Mouse (Mus musculus) stomach, postnatal 0 days (tissue): ENCODE measurements around the gene Aagab.
A peak's percentile ranks its signal among the peaks of the same experiment; 100 is the strongest.

ENCODE experiments used
- CTCF ChIP-seq: IDR thresholded peaks from 2 replicates; pipeline ENCODE4 v1.5.1; 2016; ENCODE audit warnings: antibody characterized with exemption, low read depth, mild to moderate bottlenecking, moderate library complexity
- EP300 ChIP-seq: optimal IDR thresholded peaks from 2 replicates; pipeline ENCODE3; 2016; ENCODE audit warnings: antibody characterized with exemption

- TF ChIP-seq CTCF (peak; percentile 18), EP300 (no peak)
Observed at GRCm38 (mm10) chr9:63572874-63573273, 29.6 kb upstream of the Aagab start.
